Mouse (Mus musculus): ENCODE measurements around the gene Pitpnm3.

The Pitpnm3 gene

GRCm38 (mm10) chr11:72098027-72098426, 37.6 kb downstream of the Pitpnm3 start:
- in situ Hi-C loops (cut with MboI; ENCODE audit: unreplicated experiment in 2 of 2): no loop called here

GRCm38 (mm10) chr11:72095994-72096393, 39.6 kb downstream of the Pitpnm3 start:
- in situ Hi-C loops (cut with MboI; ENCODE audit: unreplicated experiment in 2 of 2): no loop called here

GRCm38 (mm10) chr11:72094442-72094841, 41.1 kb downstream of the Pitpnm3 start:
- in situ Hi-C loops (cut with MboI; ENCODE audit: unreplicated experiment in 2 of 2): no loop called here

- in situ Hi-C loops (cut with MboI; ENCODE audit: unreplicated experiment in 2 of 2): no loop called here
Observed at GRCm38 (mm10) chr11:72092390-72092789, 43.2 kb downstream of the Pitpnm3 start.

- in situ Hi-C loops (cut with MboI; ENCODE audit: unreplicated experiment in 2 of 2): no loop called here
Observed at GRCm38 (mm10) chr11:72086251-72087046, 49.1 kb downstream of the Pitpnm3 start.

GRCm38 (mm10) chr11:72084337-72084736, 51.2 kb downstream of the Pitpnm3 start:
- in situ Hi-C loops (cut with MboI; ENCODE audit: unreplicated experiment in 2 of 2): no loop called here

- in situ Hi-C loops (cut with MboI; ENCODE audit: unreplicated experiment in 2 of 2): no loop called here
Observed at GRCm38 (mm10) chr11:72082601-72083000, 53.0 kb downstream of the Pitpnm3 start.

- in situ Hi-C loops (cut with MboI; ENCODE audit: unreplicated experiment in 2 of 2): no loop called here
Observed at GRCm38 (mm10) chr11:72080461-72080860, 55.1 kb downstream of the Pitpnm3 start.

- in situ Hi-C loops (cut with MboI; ENCODE audit: unreplicated experiment in 2 of 2): no loop called here
Observed at GRCm38 (mm10) chr11:72078647-72079046, 56.9 kb downstream of the Pitpnm3 start.

- in situ Hi-C loops (cut with MboI; ENCODE audit: unreplicated experiment in 2 of 2): no loop called here
Observed at GRCm38 (mm10) chr11:72078056-72078455, 57.5 kb downstream of the Pitpnm3 start.

- in situ Hi-C loops (cut with MboI; ENCODE audit: unreplicated experiment in 2 of 2): loop anchor here (25.0 kb wide), 2 partner anchors 463 to 488 kb away; partner anchors contain the start of gene Spns3 (in 1 of the 2)
Observed at GRCm38 (mm10) chr11:72074230-72074629, 61.3 kb downstream of the Pitpnm3 start.

- in situ Hi-C loops (cut with MboI; ENCODE audit: unreplicated experiment in 2 of 2): loop anchor here (25.0 kb wide), 2 partner anchors 465 to 490 kb away; partner anchors contain the start of gene Spns3 (in 1 of the 2)
Observed at GRCm38 (mm10) chr11:72072331-72072905, 63.2 kb downstream of the Pitpnm3 start.

- in situ Hi-C loops (cut with MboI; ENCODE audit: unreplicated experiment in 2 of 2): loop anchor here (25.0 kb wide), 2 partner anchors 467 to 492 kb away; partner anchors contain the start of gene Spns3 (in 1 of the 2)
Observed at GRCm38 (mm10) chr11:72070733-72071132, 64.8 kb downstream of the Pitpnm3 start.

- in situ Hi-C loops (cut with MboI; ENCODE audit: unreplicated experiment in 2 of 2): loop anchor here (25.0 kb wide), 2 partner anchors 469 to 494 kb away; partner anchors contain the start of gene Spns3 (in 1 of the 2)
Observed at GRCm38 (mm10) chr11:72068026-72068425, 67.6 kb downstream of the Pitpnm3 start.

- in situ Hi-C loops (cut with MboI; ENCODE audit: unreplicated experiment in 2 of 2): loop anchor here (25.0 kb wide), 2 partner anchors 470 to 495 kb away; partner anchors contain the start of gene Spns3 (in 1 of the 2)
Observed at GRCm38 (mm10) chr11:72067326-72067725, 68.3 kb downstream of the Pitpnm3 start.

GRCm38 (mm10) chr11:72066330-72066729, 69.2 kb downstream of the Pitpnm3 start:
- in situ Hi-C loops (cut with MboI; ENCODE audit: unreplicated experiment in 2 of 2): loop anchor here (25.0 kb wide), 2 partner anchors 471 to 496 kb away; partner anchors contain the start of gene Spns3 (in 1 of the 2)

GRCm38 (mm10) chr11:72065103-72065502, 70.5 kb downstream of the Pitpnm3 start:
- in situ Hi-C loops (cut with MboI; ENCODE audit: unreplicated experiment in 2 of 2): loop anchor here (25.0 kb wide), 2 partner anchors 472 to 497 kb away; partner anchors contain the start of gene Spns3 (in 1 of the 2)

GRCm38 (mm10) chr11:72064414-72064813, 71.2 kb downstream of the Pitpnm3 start:
- in situ Hi-C loops (cut with MboI; ENCODE audit: unreplicated experiment in 2 of 2): loop anchor here (25.0 kb wide), 2 partner anchors 473 to 498 kb away; partner anchors contain the start of gene Spns3 (in 1 of the 2)

- in situ Hi-C loops (cut with MboI; ENCODE audit: unreplicated experiment in 2 of 2): loop anchor here (25.0 kb wide), 2 partner anchors 476 to 501 kb away; partner anchors contain the start of gene Spns3 (in 1 of the 2)
Observed at GRCm38 (mm10) chr11:72061093-72061620, 74.4 kb downstream of the Pitpnm3 start.

GRCm38 (mm10) chr11:72060416-72060815, 75.2 kb downstream of the Pitpnm3 start:
- in situ Hi-C loops (cut with MboI; ENCODE audit: unreplicated experiment in 2 of 2): loop anchor here (25.0 kb wide), 2 partner anchors 477 to 502 kb away; partner anchors contain the start of gene Spns3 (in 1 of the 2)

Measured in v-Abl transformed pro-B cells (cell line).